Mouse (Mus musculus): ENCODE results near the gene Polrmt.

- TF ChIP-seq POLR2A (IDR thresholded peaks at IDR 0.05; ENCODE audit: low read depth, low read length) (no peak), CTCF (conservative IDR thresholded peaks at IDR 0.05; ENCODE audit: insufficient read depth, insufficient read length, low read depth, low read length) (no peak)
Observed at GRCm38 (mm10) chr10:79713163-79713562, 33.2 kb downstream of the Polrmt start.

All from kidney, adult 2 months (tissue).